Mouse (Mus musculus) bone marrow, adult 2 months (tissue): Measurements from ENCODE around the gene Fgf14.

ENCODE experiments used
- CTCF ChIP-seq: fragments of 200-500 bp; IDR thresholded peaks from 2 replicates; pipeline ENCODE4 v1.5.1; 2011; ENCODE audit warnings: low read length, control low read depth; ENCODE audit not compliant: control insufficient read depth, insufficient read depth
- POLR2A ChIP-seq: fragments of 200-500 bp; IDR thresholded peaks from 2 replicates; pipeline ENCODE4 v1.6.1; 2011; ENCODE audit warnings: low read depth, mild to moderate bottlenecking, control low read depth, low read length, borderline replicate concordance; ENCODE audit not compliant: control insufficient read depth

- no peak for TF ChIP-seq POLR2A
- no peak for TF ChIP-seq CTCF
These were observed 455.9 kb downstream of the Fgf14 start for GRCm38 (mm10) chr14:124220979-124221378.
